ENCODE assay signal across 11 mouse cellular contexts in the genomic region with DNA sequence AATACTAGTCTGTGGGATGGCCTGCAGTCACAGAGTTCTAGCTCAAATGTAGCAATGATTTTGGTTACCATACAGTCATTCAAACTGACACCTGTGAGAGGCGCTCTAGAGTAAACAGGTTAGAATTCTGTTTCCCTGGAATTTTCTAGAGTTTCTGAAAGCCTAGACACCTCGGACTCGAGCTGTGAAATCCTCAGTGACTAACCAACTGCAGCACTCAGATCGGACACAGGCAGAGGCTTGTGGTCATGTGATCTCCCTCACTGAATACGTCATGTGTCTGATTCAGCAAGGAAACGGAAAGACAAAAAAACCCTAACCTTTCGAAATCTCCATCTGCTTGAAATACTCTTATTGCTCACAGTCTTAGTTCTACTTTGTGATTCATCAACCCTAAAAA.
DNase-seq lines count a peak whose midpoint lies in the region; TF ChIP-seq lines count a peak whose summit lies in the region.
"Had no signal": no experiment of that assay in that cellular context is flagged by ENCODE, and none has a peak within 500 bp of the region (broad histone marks: within the 10 kb centered on the region; RNA-seq: fewer than 3 reads in every experiment).

No protein-coding gene starts in this region.

- peak overlapping the region; percentile 100 for H3K27ac ChIP-seq in CH12.LX (ENCODE audit: insufficient read depth, low read depth)
- H3K27ac ChIP-seq: hindbrain, embryonic 15.5 days; liver, embryonic 13.5 days had no signal

- peak; percentile 83 for TF ChIP-seq EP300 in CH12.LX (IDR thresholded peaks at IDR 0.05; ENCODE audit: low read length)

- peaks cover 3% of the 10 kb centered on the region; the same call in 1 of the 2 replicates for H3K79me2 ChIP-seq in CH12.LX (replicated peaks; ENCODE audit: control insufficient read depth, extremely low read depth, insufficient read depth, poor library complexity, severe bottlenecking)

- DNase-seq in layer of hippocampus, adult 9-11 months = peak; percentile 53
- no peak for DNase-seq in layer of hippocampus, postnatal 36 days
- peak; percentile 99 for DNase-seq in CH12.LX (ENCODE audit: extremely low read depth)
- DNase-seq in induced T-regulatory cell, adult 2 months (ENCODE audit: low read depth) = peak; percentile 93
- DNase-seq in spleen, postnatal 36 days (ENCODE audit: low spot score in 2 of 2) = peak; percentile 63 to 74
- no peak for DNase-seq in embryo, embryonic 11 days
- DNase-seq in cerebellum, adult 9-10 months = no peak
- DNase-seq in adrenal gland, postnatal 10 days = no peak
- DNase-seq: liver, embryonic 13.5 days; retina, postnatal 1 day had no signal

- in situ Hi-C loops in CH12.LX (cut with MboI; ENCODE audit: low pct_ligation_motif_present, low pct_unique_long_range_greater_than_20kb, low sequenced_read_pairs) = loop anchor here (5.0 to 25.0 kb wide), 2 partner anchors 124 to 254 kb away; partner anchors contain the start of genes Atp5j and Gabpa

- H3K9me3 ChIP-seq in CH12.LX (replicated peaks; ENCODE audit: low read length) = peaks cover 1% of the 10 kb centered on the region
- H3K9me3 ChIP-seq: hindbrain, embryonic 15.5 days; liver, embryonic 13.5 days had no signal

- peak; percentile 43 to 78 for TF ChIP-seq CTCF in CH12.LX (conservative IDR thresholded peaks at IDR 0.05 in 1 of 2, IDR thresholded peaks at IDR 0.05 in 1 of 2; ENCODE audit: low read depth in 2 of 2, low read length in 2 of 2)

- peak overlapping the region; percentile 52 to 78 (median 56) for H3K4me3 ChIP-seq in CH12.LX (replicated peaks in 1 of 3; ENCODE audit: low read depth in 2 of 3, low read length in 2 of 3, poor library complexity in 1 of 3)
- H3K4me3 ChIP-seq: hindbrain, embryonic 15.5 days; liver, embryonic 13.5 days had no signal

- no peaks in the 10 kb centered on the region for H3K36me3 ChIP-seq in CH12.LX (replicated peaks in 1 of 2; ENCODE audit: control insufficient read depth in 1 of 2, insufficient read depth in 1 of 2, low read length in 1 of 2)
- H3K36me3 ChIP-seq: hindbrain, embryonic 15.5 days; liver, embryonic 13.5 days had no signal

- peak; percentile 71; the same call in 1 of the 2 replicates for TF ChIP-seq POLR2A in CH12.LX (IDR thresholded peaks at IDR 0.05; ENCODE audit: low read depth, low read length)

- H3K9ac ChIP-seq in CH12.LX (ENCODE audit: insufficient read depth, low read depth) = peak overlapping the region; percentile 81
- H3K9ac ChIP-seq: hindbrain, embryonic 15.5 days; liver, embryonic 13.5 days had no signal

- H3K4me2 ChIP-seq in CH12.LX (ENCODE audit: insufficient read depth, low read depth, poor library complexity, severe bottlenecking) = peak overlapping the region; percentile 94
- H3K4me2 ChIP-seq: hindbrain, embryonic 15.5 days; liver, embryonic 13.5 days had no signal

- peak; percentile 79 for TF ChIP-seq RAD21 in CH12.LX (IDR thresholded peaks at IDR 0.05; ENCODE audit: low read depth, low read length)

- no peaks in the 10 kb centered on the region for H3K27me3 ChIP-seq in CH12.LX (replicated peaks)
- H3K27me3 ChIP-seq: hindbrain, embryonic 15.5 days; liver, embryonic 13.5 days had no signal

- dilution Hi-C loops in CH12.LX (cut with MboI; ENCODE audit: extremely low pct_ligation_motif_present, extremely low pct_unique_long_range_greater_than_20kb, low sequenced_read_pairs) = no loop called here

- H3K4me1 ChIP-seq in CH12.LX (ENCODE audit: control insufficient read depth in 1 of 2, insufficient read depth in 2 of 2) = peaks cover 21 to 48% of the 10 kb centered on the region in 2 experiments
- H3K4me1 ChIP-seq: hindbrain, embryonic 15.5 days; liver, embryonic 13.5 days had no signal

TF ChIP-seq in CH12.LX, 34 proteins besides CTCF, POLR2A, EP300 and RAD21:
- no peak for TF ChIP-seq E2F4 (IDR thresholded peaks at IDR 0.05; ENCODE audit: insufficient replicate concordance, low read depth, low read length)
- peak; percentile 96 for TF ChIP-seq MAX (IDR thresholded peaks at IDR 0.05; ENCODE audit: low read length)
- peak; percentile 85 for TF ChIP-seq ZNF384 (IDR thresholded peaks at IDR 0.05; ENCODE audit: low read depth, low read length)
- peak; percentile 89; the same call in 1 of the 2 replicates for TF ChIP-seq JUND (conservative IDR thresholded peaks at IDR 0.05; ENCODE audit: low read depth, low read length)
- TF ChIP-seq SMC3 (IDR thresholded peaks at IDR 0.05; ENCODE audit: low read depth, low read length) = peak; percentile 73
- TF ChIP-seq MXI1 (IDR thresholded peaks at IDR 0.05; ENCODE audit: low read depth, low read length) = no peak
- TF ChIP-seq MYC (IDR thresholded peaks at IDR 0.05; ENCODE audit: low read depth, low read length) = peak; percentile 65
- TF ChIP-seq KAT2A (IDR thresholded peaks at IDR 0.05; ENCODE audit: insufficient replicate concordance, low read length) = no peak
- TF ChIP-seq USF1 (IDR thresholded peaks at IDR 0.05; ENCODE audit: low read depth, low read length) = peak; percentile 96
- TF ChIP-seq ZMIZ1 (IDR thresholded peaks at IDR 0.05; ENCODE audit: low read depth, low read length) = no peak
- no peak for TF ChIP-seq BHLHE40 (IDR thresholded peaks at IDR 0.05; ENCODE audit: low read depth, low read length)
- peak; percentile 84 for TF ChIP-seq TCF12 (IDR thresholded peaks at IDR 0.05; ENCODE audit: low read depth, low read length)
- TF ChIP-seq GABPA (IDR thresholded peaks at IDR 0.05; ENCODE audit: insufficient replicate concordance, low read depth, low read length) = no peak
- TF ChIP-seq CHD2 (IDR thresholded peaks at IDR 0.05; ENCODE audit: low read length) = no peak
- peak; percentile 93 for TF ChIP-seq MEF2A (IDR thresholded peaks at IDR 0.05; ENCODE audit: borderline replicate concordance, low read depth, low read length)
- TF ChIP-seq PAX5 (IDR thresholded peaks at IDR 0.05; ENCODE audit: low read length) = no peak
- peak; percentile 91 for TF ChIP-seq MAFK (IDR thresholded peaks at IDR 0.05; ENCODE audit: insufficient replicate concordance, low read length)
- peak; percentile 56; the same call in 1 of the 2 replicates for TF ChIP-seq SIN3A (IDR thresholded peaks at IDR 0.05; ENCODE audit: low read length)
- peak; percentile 90; the same call in 1 of the 2 replicates for TF ChIP-seq CHD1 (IDR thresholded peaks at IDR 0.05; ENCODE audit: low read depth, low read length)
- TF ChIP-seq ETS1 (conservative IDR thresholded peaks at IDR 0.05; ENCODE audit: low read depth, low read length) = peak; percentile 95
- TF ChIP-seq ELF1 (IDR thresholded peaks at IDR 0.05; ENCODE audit: low read depth, low read length) = peak; percentile 65; the same call in 1 of the 2 replicates
- TF ChIP-seq ZC3H11A (IDR thresholded peaks at IDR 0.05; ENCODE audit: low read depth, low read length) = peak; percentile 23; the same call in 1 of the 2 replicates
- no peak; the same call in 1 of the 2 replicates for TF ChIP-seq RCOR1 (conservative IDR thresholded peaks at IDR 0.05; ENCODE audit: low read depth, low read length)
- peak; percentile 93 for TF ChIP-seq TBP (conservative IDR thresholded peaks at IDR 0.05; ENCODE audit: low read depth, low read length)
- peak; percentile 26; the same call in 1 of the 2 replicates for TF ChIP-seq MAZ (IDR thresholded peaks at IDR 0.05; ENCODE audit: low read depth, low read length)
- TF ChIP-seq USF2 (conservative IDR thresholded peaks at IDR 0.05; ENCODE audit: low read depth, low read length) = peak; percentile 98
- TF ChIP-seq ZKSCAN1 (IDR thresholded peaks at IDR 0.05; ENCODE audit: borderline replicate concordance, low read depth, low read length) = no peak
- no peak for TF ChIP-seq UBTF (IDR thresholded peaks at IDR 0.05; ENCODE audit: low read depth, low read length)
- TF ChIP-seq IRF4 (IDR thresholded peaks at IDR 0.05; ENCODE audit: low read depth, low read length) = peak; percentile 78
- TF ChIP-seq HCFC1 (IDR thresholded peaks at IDR 0.05; ENCODE audit: low read depth, low read length) = peak; percentile 62
- peak; percentile 93 for TF ChIP-seq JUN (IDR thresholded peaks at IDR 0.05; ENCODE audit: insufficient read depth, low read depth, low read length)
- TF ChIP-seq NELFE (IDR thresholded peaks at IDR 0.05; ENCODE audit: low read depth, low read length) = peak; percentile 72; the same call in 1 of the 2 replicates
- TF ChIP-seq NRF1 (IDR thresholded peaks at IDR 0.05; ENCODE audit: low read depth, low read length) = no peak
- peak; percentile 88 for TF ChIP-seq POLR2AphosphoS2 (IDR thresholded peaks at IDR 0.05; ENCODE audit: low read depth, low read length)

Comparison
In these comparisons a context has a peak if more than half of its experiments do, and no peak if none do; other contexts are left out.
1. DNase-seq: peak in layer of hippocampus, adult 9-11 months (single experiment), CH12.LX (single experiment), induced T-regulatory cell, adult 2 months (single experiment) and spleen, postnatal 36 days (2 of 2); none in layer of hippocampus, postnatal 36 days (0 of 2), embryo, embryonic 11 days (single experiment), cerebellum, adult 9-10 months (single experiment) and adrenal gland, postnatal 10 days (single experiment).